Mouse (Mus musculus) stomach, postnatal 0 days (tissue): ENCODE data around the gene Gm5565.
"Not testable (repeated sequence)": the region's sequence is repeated elsewhere in the genome, so short reads cannot be mapped to it uniquely, and the experiment has no call there.

Source experiments
- CTCF ChIP-seq: IDR thresholded peaks from 2 replicates; pipeline ENCODE4 v1.5.1; 2016; ENCODE audit warnings: antibody characterized with exemption, low read depth, mild to moderate bottlenecking, moderate library complexity
- EP300 ChIP-seq: optimal IDR thresholded peaks from 2 replicates; pipeline ENCODE3; 2016; ENCODE audit warnings: antibody characterized with exemption

DNA sequence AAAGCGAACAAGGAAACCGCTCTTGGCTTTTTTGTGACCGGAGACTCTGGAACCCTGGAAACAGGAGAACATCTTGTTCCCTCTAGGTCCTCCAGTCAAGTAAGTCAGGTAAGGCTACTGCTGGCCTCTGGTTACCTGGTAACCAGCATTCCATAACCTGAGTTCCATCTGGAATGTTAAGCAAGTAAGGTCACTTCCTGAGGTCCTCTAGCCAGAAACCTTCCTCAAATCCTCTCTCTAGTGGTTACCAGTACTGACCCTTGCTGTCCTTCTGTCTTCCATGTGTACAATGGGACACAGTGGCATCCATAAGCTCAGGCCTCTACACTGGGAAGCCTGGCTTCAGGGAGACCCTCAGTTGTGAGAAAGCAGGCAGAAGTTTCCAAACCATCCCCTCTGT, at the start of gene Gm5565:
- not testable (repeated sequence) for TF ChIP-seq CTCF, EP300
